Mouse (Mus musculus): ENCODE measurements at regions not wholly inside any gene's neighbourhood (a gene's known extent, or its start where the extent isn't known, plus 50 kb on each side); places are given as distances from the start of the nearest gene placed in this dataset.

DNA sequence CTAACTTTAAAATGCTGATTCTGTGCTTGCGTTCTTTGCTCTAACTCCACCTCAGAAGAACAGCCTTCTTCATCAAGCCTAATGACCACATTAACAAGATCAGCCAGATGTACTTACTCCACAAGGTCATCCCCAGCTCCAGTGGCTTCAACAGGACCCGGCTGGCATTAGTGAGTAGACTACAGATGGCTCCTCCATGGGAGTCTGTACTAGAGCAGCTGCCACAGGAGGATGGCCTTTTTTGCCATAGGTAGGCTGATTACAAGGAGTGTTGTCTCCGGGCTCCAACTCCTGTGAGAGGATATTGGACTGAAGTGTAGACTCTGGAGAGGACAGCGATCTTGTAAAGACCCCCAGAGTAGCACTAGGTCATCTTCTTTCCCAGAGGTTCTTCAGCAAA is 729.7 kb downstream of the Galc start:
- DNase-seq (ENCODE audit: low spot score in 2 of 2), result no peak

DNA sequence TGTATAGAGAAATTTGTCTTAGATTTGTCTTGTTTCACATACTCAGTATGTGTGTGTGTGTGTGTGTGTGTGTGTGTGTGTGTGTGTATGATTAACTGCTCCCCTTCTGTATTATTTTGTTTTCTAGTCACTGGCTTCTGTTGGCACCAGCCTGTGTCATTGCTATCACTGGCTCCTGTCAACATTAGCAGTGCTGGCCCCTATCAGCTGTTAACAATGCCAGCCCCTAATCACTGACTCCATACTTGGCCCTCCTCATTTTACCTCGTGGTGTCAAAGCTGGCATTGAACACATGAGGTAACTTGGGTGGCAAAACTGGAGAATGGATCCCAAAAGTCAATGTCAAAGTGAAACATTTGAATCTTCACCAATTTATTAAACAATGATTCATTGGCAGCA is 733.3 kb downstream of the Galc start:
- DNase-seq (ENCODE audit: low spot score in 2 of 2), result no peak

DNA sequence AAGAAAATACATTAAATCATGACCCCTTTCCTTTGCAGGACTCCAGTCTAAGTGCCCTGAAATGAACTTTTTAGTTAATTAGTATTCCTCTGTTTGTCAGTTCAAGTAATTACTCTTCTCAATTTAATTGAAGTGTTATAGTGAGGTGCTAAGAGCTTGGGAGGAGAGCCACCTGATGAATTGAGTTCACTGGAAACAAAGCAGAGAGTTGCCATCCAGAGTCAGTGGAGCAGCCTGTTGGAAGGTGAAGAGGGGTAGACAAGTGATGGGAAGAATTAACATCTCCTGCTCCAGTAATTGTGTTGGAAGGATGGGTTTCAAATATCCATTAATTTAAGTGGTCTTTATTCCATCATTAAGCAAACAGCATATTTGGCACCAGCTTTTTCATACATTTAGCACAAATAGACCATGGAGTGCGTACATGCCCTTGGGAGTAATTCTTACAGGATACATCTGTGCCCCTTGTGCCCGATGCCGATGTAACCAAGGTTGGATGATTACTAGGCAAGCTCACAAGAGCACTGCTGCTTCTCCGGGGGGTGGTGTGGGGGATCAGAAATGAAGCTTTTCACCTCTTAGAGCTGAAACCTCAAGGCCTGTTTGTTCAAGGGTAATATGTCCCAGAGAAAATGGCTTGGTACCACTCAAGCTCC is 739.3 kb downstream of the Galc start:
- no peak for DNase-seq (ENCODE audit: low spot score in 2 of 2)

DNA sequence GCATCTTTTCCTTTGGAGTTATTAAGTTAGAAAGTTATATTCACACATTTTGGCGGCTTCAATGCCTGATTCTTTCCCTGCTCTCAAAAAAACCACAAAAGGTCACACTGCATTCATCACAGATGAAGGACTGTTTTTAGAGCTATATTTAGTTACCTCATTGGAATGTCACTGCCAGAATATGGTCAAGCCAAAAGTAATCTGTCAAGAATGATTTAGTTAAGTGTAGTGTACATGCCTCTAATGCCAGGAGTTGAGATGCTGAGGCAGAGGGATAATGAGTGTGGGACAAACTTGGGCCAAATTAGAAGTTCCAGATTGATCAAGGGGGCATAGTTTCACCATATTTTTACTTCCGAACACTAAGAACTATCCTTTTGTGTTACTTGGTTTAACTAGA is 741.7 kb downstream of the Galc start:
- DNase-seq (ENCODE audit: low spot score in 2 of 2), result no peak

DNA sequence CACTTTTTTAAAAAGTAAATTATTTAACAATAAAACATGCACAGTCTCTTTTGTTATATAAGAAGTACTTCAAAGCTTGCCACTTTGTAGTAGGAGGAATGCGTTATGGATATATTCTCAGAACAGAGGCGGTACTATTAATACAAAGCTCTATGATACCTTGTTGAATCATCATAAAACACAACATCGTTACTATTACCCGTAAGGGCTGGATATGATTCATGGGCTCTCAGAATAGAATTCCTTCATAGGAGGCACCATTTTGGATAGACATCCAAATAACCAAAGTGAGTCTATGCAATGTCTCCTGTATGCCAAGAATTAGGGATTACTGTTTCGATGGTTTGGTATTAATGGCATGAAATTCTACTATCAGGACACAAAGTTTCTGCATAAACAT is 743.5 kb downstream of the Galc start:
- no peak for DNase-seq (ENCODE audit: low spot score in 2 of 2)

DNA sequence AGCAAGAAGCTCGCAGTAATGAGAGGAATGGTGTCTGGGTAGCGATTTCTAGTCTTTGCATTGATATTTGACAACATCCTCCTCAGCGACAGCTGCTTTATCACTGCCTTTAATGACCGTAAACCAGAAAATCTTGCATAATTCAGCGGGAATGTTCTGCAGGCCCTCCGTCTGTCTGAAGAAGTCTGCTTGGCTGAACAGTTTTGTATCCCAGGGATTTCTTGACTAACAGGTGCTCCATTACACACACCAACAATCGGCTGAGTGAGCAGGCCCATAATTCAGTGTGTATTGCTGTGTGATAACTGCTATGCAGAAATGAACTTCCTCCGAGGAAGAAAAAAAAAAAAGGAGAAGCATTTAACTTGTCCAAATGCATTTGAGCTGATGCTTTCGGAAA is 747.4 kb downstream of the Galc start:
- peak in 1 of 2 experiments; percentile 27 for DNase-seq (ENCODE audit: low spot score in 2 of 2)

DNA sequence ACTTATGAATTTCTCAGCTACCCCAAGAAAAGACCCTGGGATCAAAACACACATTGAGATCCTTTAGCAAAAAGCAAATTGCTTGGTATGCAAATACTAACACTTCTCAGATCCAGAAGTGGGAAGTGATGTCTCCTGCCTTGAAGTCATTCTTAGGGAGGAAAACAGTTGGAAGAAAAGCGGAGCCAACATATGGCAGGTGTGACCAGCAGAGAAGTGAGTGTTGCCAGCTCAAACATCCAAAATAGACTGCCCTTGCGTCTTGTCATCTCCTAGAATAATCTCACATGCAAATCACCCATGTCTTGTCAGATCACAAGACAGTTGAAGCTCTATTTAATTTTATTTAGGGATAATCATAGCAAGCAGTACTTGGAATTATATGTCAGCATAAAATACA is 757.8 kb downstream of the Galc start:
- peak; percentile 23 to 54 for DNase-seq (ENCODE audit: low spot score in 2 of 2)

DNA sequence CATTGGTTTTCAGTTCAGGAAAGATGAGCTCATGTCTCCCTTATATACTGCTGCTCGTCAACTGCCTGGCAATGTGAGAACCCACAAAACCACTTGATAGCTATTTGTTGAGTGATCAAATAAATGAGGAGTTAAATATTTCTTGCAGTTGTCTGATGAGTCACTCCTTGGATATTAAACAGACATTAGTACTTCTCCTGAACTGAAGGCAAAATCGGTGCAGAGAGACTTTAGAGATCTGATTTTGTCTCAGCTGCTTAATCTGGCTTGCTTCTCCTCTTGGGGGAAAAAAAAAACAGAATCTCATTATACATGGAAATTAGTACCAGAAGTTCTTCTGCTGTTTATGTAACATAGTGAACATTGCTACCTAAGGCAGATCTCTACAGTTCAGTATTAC is 775.7 kb downstream of the Galc start:
- no peak for DNase-seq (ENCODE audit: low spot score in 2 of 2)

DNA sequence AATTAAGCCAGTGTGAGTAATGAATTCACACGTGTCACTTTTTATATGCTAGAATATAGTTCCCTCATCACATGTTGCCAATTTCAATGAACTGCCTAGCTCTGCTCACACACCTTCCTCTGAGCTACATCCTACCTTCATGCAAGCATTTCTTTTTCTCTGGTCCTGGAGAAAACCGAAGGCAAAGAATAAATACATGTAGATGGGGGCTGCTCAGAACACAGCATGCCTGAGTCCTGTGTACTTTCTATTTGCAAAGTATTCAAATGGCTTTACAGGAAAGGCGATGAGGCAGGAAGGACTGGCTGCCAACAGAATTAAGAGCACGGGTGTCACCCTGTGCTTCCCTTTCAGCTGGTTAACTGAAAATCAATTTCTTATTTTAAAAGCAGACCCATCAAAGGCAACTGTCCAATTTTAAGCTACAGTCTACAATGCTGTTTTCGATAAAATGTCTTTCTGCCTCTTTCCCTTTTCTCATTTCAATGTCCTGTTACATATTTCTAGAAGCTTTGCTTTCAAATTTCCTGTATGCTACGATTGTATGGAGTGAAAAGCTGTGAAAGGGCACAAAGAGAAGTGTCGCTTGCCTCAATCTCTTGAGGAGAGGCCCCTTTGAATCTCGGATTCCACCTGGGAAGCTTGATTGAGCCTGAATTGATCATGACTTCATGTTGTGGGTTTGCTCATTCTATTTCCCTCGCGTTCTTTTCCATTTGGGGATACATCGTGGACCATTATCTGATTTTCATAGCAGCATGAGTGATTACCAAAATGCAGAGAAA is 782.6 kb downstream of the Galc start:
- peak in 1 of 2 experiments; percentile 22 for DNase-seq (ENCODE audit: low spot score in 2 of 2)

DNA sequence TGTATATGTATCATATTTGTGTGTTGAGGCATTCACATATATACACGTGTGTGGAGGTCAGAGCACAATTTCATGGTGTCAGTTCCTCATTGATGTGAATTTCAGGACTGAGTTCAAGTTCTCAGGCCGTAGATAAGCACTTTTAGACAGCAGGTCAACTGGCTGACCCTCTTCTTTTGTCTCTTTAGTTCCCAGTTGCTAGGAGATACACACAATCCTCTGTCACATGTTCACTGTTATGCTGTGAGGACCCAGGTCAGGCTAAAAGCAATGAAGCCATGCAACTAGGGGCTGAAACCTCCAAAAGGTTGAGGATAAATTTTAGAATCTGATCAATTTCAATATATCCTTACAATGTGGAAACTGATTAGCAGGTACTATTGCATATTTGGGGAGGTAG is 783.5 kb downstream of the Galc start:
- DNase-seq (ENCODE audit: low spot score in 2 of 2), result no peak

DNA sequence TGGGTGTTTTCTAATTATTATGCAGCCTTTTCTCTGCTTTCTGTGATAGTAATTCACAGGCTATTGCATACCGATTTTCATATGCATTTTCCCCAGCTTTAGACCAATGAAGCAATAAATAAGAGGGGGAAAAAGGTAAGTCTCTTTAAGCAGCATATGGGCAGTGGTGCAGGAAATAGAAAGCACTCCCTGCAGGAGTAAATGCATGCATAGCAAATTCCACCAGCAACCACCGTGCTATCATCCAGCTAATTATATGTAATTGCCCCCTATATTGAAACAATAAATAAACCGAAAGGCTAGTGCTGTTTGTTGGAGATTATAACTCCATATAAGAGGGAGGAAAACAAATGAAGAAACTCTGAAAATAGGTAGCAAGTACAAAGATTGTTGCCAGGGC is 790.1 kb downstream of the Galc start:
- no peak for DNase-seq (ENCODE audit: low spot score in 2 of 2)

DNA sequence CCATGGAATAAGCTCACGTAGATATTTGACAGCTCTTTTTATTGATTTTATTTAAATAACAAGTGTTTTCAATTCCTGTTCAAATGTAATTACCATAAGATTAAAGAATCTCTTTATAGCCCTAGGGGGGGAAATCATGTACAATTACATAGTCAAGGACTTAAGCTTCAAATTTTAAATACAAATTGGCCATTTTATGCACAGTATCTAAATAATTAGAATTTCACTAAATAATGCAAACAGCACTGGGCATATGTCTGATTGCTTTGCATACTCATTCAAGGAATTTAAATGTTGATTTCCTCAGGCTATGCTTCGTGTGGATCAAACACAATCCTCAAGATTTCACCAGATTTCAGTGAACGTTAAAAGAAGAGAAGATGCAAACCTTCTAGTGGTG is 823.1 kb downstream of the Galc start:
- DNase-seq (ENCODE audit: low spot score in 2 of 2), result no peak

DNA sequence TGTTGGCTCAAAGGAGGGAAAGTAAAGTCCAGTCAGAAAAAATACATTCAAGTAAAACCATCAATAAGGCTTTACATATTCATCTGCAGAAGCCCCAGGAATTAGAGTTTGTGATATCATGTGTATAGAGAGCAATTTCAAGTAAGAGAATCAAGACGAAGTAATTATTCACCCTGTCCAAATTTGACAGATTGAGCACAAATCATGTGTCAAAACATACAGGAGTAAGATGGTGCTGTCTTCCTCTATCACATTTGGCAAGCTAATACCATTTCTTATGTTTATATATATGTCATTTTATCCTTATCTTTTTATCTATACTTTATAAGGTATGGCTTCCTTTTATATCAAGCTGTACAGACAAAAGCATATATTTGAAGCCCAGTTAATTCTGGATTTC is 825.2 kb downstream of the Galc start:
- DNase-seq (ENCODE audit: low spot score in 2 of 2), result no peak

DNA sequence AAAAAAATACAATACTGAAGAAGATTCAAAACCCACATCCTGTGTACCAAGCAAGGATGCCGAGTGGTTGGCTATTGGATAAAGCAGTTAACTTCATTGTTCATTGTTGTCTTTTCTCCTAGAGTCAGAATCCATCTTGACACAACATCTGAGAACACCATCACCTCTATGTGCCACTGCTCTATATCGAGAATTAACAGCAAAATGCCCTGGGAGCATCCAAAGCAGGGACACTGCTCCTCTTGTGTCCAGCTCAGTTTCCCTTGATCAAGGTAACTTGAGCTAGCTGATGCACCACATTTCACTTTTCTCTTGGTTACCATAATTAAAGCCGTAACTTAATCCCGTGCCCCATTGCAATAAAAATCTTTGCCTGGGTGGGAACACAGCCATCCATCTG is 826.6 kb downstream of the Galc start:
- DNase-seq (ENCODE audit: low spot score in 2 of 2), result no peak

DNA sequence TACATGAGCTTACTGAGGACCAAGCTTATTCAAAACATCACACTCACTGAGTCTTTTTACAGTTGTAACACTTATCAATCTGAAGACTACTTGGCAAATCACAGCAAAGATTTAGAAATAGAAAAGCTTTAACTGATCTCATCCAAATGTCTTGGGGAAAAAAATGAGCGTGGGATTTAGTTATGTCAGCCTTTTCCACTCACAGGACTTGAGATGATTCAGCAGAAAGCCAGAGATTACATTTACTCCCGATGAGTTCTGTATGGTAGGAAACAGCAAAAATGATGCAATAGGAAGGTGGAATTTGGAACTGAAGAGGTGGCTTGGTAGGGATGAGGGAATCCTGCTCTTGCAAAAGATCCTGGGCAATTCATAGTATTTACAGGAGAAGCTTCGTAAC is 831.0 kb downstream of the Galc start:
- DNase-seq (ENCODE audit: low spot score in 2 of 2), result no peak

DNA sequence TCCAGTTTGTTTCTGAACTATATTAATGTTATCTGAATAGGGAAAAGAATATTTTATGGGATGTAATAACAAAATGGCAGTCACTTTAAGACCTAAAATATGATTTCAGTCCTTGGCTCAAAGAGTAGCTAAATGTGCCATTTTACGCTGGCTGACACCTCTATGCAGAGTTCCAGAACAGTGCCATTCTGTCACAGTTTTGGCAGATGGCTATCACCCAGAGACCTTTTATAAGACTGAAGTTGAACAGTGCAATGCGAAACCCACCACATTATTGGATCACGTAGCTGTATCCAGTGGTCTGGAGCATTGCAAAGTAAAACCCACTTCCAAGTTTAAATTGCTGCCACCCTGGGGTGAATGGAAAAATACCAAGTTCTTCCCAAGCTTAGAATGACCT is 834.5 kb downstream of the Galc start:
- DNase-seq (ENCODE audit: low spot score in 2 of 2), result no peak

DNA sequence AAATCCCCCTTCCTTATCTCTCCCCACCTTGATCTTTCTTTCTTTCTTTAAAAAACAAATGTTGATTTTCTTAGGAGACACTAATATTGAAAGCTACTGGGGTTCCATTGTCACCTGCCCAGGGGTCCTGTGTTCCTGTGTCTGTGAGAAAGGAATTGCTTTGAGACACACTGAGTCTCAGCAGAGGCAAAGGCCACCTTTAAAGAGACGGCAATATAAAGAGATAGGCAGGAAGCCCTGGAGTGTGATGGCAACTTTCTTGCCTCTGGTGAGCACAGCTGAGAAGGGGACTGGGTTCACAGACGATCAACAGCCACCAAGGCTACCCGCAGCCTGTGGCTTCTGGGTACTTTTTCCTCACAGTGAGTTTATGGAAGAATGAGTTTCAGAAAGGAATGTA is 855.8 kb downstream of the Galc start:
- DNase-seq (ENCODE audit: low spot score in 2 of 2), result no peak

DNA sequence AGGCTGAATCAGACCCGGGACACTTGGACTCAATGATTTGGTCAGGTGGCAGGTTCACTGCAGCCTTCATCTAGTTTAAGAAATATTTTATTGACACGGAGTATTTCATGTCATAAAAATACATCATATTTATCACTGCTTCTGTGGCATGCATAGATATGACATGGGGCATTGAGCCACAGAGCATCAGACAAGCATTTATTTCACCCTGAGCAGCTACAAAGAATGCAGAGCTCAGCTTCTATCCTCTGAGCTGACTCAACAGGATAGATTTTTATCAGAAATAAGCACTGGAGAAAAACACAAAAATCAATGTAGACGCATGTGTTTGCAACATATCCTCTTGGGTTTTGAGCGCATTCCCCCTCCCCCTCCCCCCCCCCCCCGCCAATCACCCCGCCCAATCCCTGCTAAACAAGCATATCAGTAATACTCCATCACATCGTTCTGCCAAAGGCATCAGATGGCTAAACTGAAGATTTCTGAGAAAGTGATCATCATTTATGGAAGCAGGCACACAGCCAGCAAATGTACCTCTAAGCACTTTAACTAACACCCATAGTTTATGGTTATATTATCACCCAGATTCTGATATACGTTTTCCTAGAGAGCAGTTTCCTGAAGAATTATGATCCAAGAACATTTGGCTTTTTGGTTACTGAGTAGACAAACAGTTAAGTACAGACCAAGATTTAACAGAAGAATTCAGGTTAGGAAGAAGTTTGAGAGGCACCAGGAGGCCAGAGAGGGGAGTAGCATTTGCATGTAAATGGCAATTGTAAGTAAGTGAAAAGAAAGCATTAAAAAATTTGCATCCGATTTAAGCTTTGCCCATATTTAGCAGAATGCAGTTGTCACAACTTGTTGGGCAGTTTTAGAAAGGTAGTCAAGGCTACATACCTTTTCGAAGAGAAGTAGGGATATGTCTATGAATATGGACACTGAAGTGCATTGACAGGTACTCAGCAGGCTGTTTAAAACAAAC is 856.6 kb downstream of the Galc start:
- no peak for DNase-seq (ENCODE audit: low spot score in 2 of 2)

DNA sequence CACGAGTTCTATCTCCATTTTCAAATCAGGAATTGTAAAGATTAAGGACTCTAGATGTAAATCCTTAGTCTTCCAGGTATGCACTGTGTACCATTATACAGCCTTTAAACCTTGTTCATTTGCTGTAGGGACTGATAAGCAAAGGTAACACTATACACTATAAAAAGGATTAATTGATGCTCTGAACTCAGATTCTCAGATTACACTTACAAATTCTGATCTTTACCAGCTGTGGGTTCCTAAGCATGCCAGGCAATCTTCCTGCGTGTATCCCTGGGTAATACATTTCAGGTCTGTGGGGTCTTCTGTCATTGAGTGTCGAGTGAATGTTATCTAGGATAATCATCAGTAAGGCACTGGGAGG is 860.7 kb downstream of the Galc start:
- no peak for DNase-seq (ENCODE audit: low spot score in 2 of 2)

DNA sequence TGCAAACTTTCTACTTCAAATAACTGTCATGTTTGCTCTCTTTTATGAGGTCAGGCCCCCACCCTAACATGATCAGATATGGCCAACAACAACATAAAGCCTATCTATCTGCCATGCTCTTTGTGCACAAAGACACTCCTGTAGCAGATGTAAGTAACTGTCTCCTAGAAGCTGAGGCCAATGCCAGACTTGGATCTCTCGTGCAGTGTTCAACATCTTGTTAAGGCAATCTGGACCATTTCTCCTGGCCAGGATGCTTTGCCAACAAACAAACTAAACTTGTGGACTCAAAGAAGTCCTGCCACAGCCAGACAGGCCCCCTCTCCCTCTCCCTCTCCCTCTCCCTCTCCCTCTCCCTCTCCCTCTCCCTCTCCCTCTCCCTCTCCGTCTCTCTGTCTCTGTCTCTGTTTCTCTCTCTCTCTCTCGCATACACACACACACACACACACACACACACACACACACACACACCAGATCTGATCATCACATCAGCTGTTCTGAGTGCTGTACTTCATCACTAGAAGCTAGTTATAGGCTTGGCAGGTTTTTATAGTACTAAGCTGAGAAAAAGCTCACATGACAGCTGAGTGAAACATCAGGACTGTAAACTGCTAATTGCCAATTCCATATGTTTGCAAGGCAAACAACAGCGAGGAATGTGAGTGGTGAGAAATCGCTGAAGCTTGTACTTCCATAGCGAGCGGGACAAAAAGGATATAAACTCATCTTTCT is 861.2 kb downstream of the Galc start:
- DNase-seq (ENCODE audit: low spot score in 2 of 2), result peak; percentile 27 to 37

DNA sequence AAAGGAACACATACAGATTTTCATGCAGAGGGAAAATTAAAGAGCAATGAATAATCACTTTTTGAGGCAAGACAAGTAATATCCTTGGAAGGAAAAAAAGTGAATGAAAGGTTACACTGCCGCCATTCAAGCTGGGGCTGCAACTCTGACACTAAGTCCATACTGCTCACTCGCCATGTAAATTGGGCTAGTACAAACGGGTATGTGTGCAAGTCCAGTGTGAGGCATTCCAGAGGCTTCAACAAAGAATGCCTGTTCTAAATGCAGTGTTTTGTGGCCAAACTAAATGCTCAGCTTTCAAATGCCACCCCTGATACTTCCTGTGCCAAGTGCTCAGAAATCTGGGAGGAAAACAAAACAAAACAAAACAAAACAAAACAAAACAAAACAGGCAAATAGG is 897.5 kb downstream of the Galc start:
- DNase-seq (ENCODE audit: low spot score in 2 of 2), result peak in 1 of 2 experiments; percentile 23

DNA sequence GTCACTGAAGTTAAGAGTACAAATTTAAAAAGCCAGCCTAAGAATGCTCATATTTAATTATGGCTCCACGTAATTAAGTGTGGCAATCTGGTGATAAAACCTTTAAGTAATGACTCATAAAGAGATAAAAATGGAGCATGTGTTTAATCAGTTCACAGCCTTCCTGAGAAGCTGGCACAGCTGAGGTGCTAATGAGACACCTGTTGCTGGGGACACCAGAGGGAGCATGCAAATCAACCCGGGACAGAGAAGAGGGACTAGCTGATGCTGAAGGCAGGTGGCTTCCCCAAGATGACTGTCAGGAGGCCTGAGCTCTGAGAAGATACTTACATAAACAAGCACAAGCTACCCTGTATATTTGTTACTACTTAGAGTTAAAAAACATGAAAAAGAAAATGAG is 898.6 kb downstream of the Galc start:
- DNase-seq (ENCODE audit: low spot score in 2 of 2), result peak; percentile 32 to 52

All from right cerebral cortex, postnatal 10 days (tissue).